Mouse (Mus musculus) c-Kit-positive CD71-positive TER-119-negative erythroid progenitor cells, embryonic 14.5 days (primary cell): ENCODE results near the gene Anks6.

ENCODE experiments used
- DNase-seq: peaks from one replicate; pipeline ENCODE4 v3.0.0-alpha.2; 2013; ENCODE audit warnings: low read depth

The Anks6 gene

GRCm38 (mm10) chr4:46988824-46989223, 68.4 kb downstream of the Anks6 start:
- no peak for DNase-seq

GRCm38 (mm10) chr4:46988257-46988656, 69.0 kb downstream of the Anks6 start:
- DNase-seq, result no peak

- no peak for DNase-seq
These were observed 69.4 kb downstream of the Anks6 start for GRCm38 (mm10) chr4:46987809-46988208.

- DNase-seq, result no peak
These were observed 71.2 kb downstream of the Anks6 start for GRCm38 (mm10) chr4:46986054-46986453.

- DNase-seq, result no peak
These were observed 74.3 kb downstream of the Anks6 start for GRCm38 (mm10) chr4:46982912-46983311.

GRCm38 (mm10) chr4:46982094-46982493, 75.1 kb downstream of the Anks6 start:
- no peak for DNase-seq

GRCm38 (mm10) chr4:46978371-46978770, 78.9 kb downstream of the Anks6 start:
- no peak for DNase-seq

- no peak for DNase-seq
These were observed 80.1 kb downstream of the Anks6 start for GRCm38 (mm10) chr4:46977161-46977560.

- DNase-seq, result no peak
These were observed 80.6 kb downstream of the Anks6 start for GRCm38 (mm10) chr4:46976671-46977071.

GRCm38 (mm10) chr4:46973322-46973721, 83.9 kb downstream of the Anks6 start:
- no peak for DNase-seq

GRCm38 (mm10) chr4:46967981-46968380, 89.2 kb downstream of the Anks6 start:
- DNase-seq, result no peak

GRCm38 (mm10) chr4:46966551-46966950, 90.7 kb downstream of the Anks6 start:
- no peak for DNase-seq
